Mouse (Mus musculus) limb, embryonic 11.5 days (tissue): Measurements from ENCODE around the gene Trappc1. TPM values are rescaled to one million over a fixed set of nuclear protein-coding genes. Genes with fewer than 3 reads are reported as not detected.
A peak's percentile ranks its signal among the peaks of the same experiment; 100 is the strongest.

Experiments
- ATAC-seq: fragments of 200-750 bp; cut with Nextera tagmentation; 2 replicates; pipeline ENCODE4 v1.8.0; 2017; ENCODE audit warnings: low read depth; ENCODE audit not compliant: insufficient number of reproducible peaks, low FRiP score, low TSS enrichment
- DNase-seq: peaks from one replicate; pipeline ENCODE4 v3.0.0-alpha.2; 2015; ENCODE audit warnings: low spot score
- H3K27ac ChIP-seq: fragments of 300-500 bp; sonication (generic); replicated peaks from 2 replicates; pipeline ENCODE4 v1.5.1; 2014; ENCODE audit warnings: low read depth, mild to moderate bottlenecking, low read length
- H3K27me3 ChIP-seq: fragments of 300-500 bp; sonication (generic); 2 replicates; pipeline ENCODE4 v1.6.1; 2014; ENCODE audit warnings: mild to moderate bottlenecking, low read length, mixed read lengths; ENCODE audit not compliant: control insufficient read depth, insufficient read depth
- H3K36me3 ChIP-seq: fragments of 300-500 bp; sonication (generic); 2 replicates; pipeline ENCODE4 v1.6.1; 2014; ENCODE audit warnings: mild to moderate bottlenecking, low read length, moderate library complexity, mixed read lengths; ENCODE audit not compliant: control insufficient read depth, insufficient read depth
- H3K4me1 ChIP-seq: fragments of 300-500 bp; sonication (generic); 2 replicates; pipeline ENCODE4 v1.6.1; 2014; ENCODE audit warnings: low read length, mixed read lengths; ENCODE audit not compliant: control insufficient read depth, insufficient read depth
- H3K4me2 ChIP-seq: fragments of 300-500 bp; sonication (generic); 2 replicates; pipeline ENCODE4 v1.6.1; 2014; ENCODE audit warnings: low read depth, mild to moderate bottlenecking, moderate library complexity; ENCODE audit not compliant: severe bottlenecking
- H3K4me3 ChIP-seq: fragments of 300-500 bp; sonication (generic); 2 replicates; pipeline ENCODE4 v1.5.1; 2014; ENCODE audit warnings: low read depth, low read length
- H3K9ac ChIP-seq: fragments of 300-500 bp; sonication (generic); 2 replicates; pipeline ENCODE4 v1.6.1; 2014; ENCODE audit warnings: mild to moderate bottlenecking, low read length
- H3K9me3 ChIP-seq: fragments of 300-500 bp; sonication (generic); 2 replicates; pipeline ENCODE4 v1.6.1; 2016; ENCODE audit warnings: low read length; ENCODE audit not compliant: control insufficient read depth
- WGBS: fragments of 180-500 bp; shearing (Covaris S2); extraction: QIAGEN DNeasy Blood & Tissue Kit; methylation state at CpG from one replicate; pipeline ENCODE4 v1.1.7; 2014; 5-methylcytosine and 5-hydroxymethylcytosine counted together
- polyA plus RNA-seq: library from polyadenylated mRNA; unstranded; fragments of >200 nt; fragmentation: Nextera tagmentation; extraction: Ambion mirVana; gene quantifications from 2 replicates; pipeline ENCODE4 v1.2.1, GENCODE M21; 2014

Trappc1 gene
- polyA plus RNA-seq, 1 experiment from 2014 or later: 161 TPM

DNA sequence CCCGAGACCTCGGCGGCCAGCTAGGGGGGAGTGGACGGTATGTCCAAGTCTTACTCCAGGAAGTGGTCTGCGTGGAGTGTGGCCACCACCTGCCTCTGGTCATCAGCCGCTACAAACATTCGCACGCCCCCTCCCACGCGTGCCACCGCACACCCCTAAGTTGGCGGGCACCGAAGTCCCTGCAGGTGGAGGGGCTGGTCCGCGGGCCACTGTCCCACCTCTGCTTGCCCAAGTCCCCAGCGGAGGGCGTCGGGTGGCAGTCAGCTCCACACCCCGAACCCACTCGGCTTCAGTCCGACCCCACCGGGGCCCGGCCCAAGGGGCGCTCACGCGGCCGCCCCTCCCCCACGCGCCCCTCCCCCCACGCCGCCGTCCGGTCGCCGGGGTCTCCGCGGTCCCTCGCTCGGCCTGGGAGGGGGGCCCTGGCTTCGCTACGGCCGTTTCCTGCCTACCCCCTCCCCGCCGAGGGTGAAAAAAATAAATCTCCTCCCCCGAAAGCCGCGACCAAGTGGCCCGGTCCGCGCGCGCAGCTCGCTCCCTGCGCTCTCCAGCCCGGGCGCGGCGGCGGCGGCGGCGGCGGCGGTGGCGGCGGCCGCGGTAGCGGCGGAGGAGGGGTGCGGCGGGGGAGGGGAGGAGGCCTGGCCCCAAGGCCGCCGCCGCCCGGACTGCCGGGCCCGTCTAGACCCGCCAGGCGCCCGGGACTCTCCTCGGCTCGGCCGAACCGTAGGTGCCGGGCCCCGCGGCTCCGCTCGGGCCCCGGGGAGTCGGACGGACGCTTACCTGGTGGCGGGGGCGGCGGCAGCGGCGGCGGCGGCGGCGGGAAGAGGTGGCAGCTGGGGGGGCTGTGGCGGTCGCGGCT lies 44.8 kb downstream of the Trappc1 start:
- Histone ChIP-seq H3K36me3 (peaks cover 6% of the 10 kb centered on the region; the same call in 1 of the 2 replicates), H3K4me3 (peak overlapping the region; percentile 87), H3K4me1 (peaks cover 30% of the 10 kb centered on the region), H3K27ac (peak overlapping the region; percentile 99), H3K9ac (peak overlapping the region; percentile 99), H3K9me3 (no peaks in the 10 kb centered on the region), H3K27me3 (no peaks in the 10 kb centered on the region), H3K4me2 (peak overlapping the region; percentile 94)
- WGBS: under 1% methylated on average over 38 of the region's 106 CpGs
- ATAC-seq: 0 out of 2 replicates have a peak, but pooled peaks have one; percentile 10
- peak; percentile 73 for DNase-seq

DNA sequence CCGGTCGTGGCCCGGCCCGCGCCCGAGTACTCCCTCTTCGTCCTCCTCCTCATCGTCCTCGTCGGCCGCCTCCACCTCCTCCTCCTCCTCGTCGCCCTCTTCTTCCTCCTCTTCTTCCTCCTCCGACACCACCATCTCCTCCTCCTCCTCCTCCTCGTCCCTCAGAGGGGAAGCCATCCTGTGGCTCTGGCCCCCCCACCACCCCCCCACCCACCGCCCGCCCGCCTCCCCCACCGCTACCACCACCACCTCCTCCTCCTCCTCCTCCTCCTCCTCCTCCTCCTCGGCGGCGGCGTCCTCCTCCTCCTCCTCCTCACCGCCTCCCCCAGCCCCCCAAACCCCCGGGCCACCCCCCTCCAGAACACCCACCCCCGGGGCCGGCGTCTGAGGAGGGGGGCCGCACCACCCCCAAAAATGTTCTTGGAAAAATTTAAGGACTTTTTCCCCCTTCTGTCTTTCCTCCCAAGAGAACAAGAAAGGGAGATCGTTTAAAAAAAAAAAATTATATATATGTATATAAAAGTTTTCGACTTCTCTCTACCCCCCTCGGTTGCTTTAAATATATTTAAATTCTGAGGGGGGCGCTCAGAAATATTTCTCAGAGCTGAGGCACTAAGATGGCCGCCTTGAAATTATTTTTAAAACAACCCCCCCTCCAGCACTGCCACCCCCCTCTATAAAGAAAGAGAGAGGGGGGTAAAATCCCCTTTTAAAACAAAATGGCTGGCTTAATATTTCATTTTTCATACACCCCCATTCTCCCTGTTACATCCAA lies 45.6 kb downstream of the Trappc1 start, which contains the start of gene Chd3:
Chd3 (minus strand) TSS at position 192 of the 775 bp plus-strand sequence.
- ATAC-seq: no peak
- peaks cover 27% of the 10 kb centered on the region for H3K4me1 ChIP-seq
- no peaks in the 10 kb centered on the region for H3K27me3 ChIP-seq
- peaks cover 2% of the 10 kb centered on the region; the same call in 1 of the 2 replicates for H3K36me3 ChIP-seq
- WGBS: 5% methylated on average over 21 of the region's 34 CpGs
- no peaks in the 10 kb centered on the region for H3K9me3 ChIP-seq
- H3K4me2 ChIP-seq: peak within 1 kb of the TSS; percentile 94
- H3K9ac ChIP-seq: peak within 1 kb of the TSS; percentile 99
- peak within 1 kb of the TSS; percentile 99 for H3K27ac ChIP-seq
- H3K4me3 ChIP-seq: peak within 1 kb of the TSS; percentile 87
- peak; percentile 55 for DNase-seq

GRCm38 (mm10) chr11:69369990-69370816 lies 46.4 kb downstream of the Trappc1 start:
- peak overlapping the region; percentile 99; the same call in 1 of the 2 replicates for H3K9ac ChIP-seq
- peaks cover 19% of the 10 kb centered on the region for H3K4me1 ChIP-seq
- 41% methylated on average over 2 of the region's 2 CpGs for WGBS
- ATAC-seq: no peak
- no peak overlapping the region for H3K27ac ChIP-seq
- no peaks in the 10 kb centered on the region for H3K27me3 ChIP-seq
- H3K36me3 ChIP-seq: peaks cover 2% of the 10 kb centered on the region; the same call in 1 of the 2 replicates
- DNase-seq: no peak
- H3K4me3 ChIP-seq: peak overlapping the region; percentile 87
- peak overlapping the region; percentile 94 for H3K4me2 ChIP-seq
- no peaks in the 10 kb centered on the region for H3K9me3 ChIP-seq

DNA sequence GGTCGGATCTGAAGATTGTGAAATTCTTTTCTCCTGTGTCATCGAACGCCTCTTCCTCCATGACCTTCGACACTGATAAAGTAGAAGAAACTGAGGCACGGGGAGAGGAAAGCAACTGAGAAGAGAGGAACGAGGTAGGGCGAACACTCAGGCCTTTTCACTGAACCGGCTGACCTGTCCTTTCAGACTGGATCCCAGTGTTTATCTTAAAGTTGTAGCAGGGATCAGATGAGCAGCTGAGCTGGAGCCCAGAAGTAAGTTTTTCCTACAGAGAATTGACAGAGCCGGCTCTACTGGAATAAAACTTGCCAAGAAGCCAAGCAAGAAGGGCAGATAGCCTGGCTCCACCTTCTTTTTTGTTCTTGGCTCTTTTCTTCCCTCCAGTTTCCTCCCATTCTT lies 47.0 kb downstream of the Trappc1 start:
- peak overlapping the region; percentile 23; the same call in 1 of the 2 replicates for H3K9ac ChIP-seq
- H3K4me2 ChIP-seq: peak overlapping the region; percentile 15; the same call in 1 of the 2 replicates
- no peak for ATAC-seq
- no peak for DNase-seq
- H3K9me3 ChIP-seq: no peaks in the 10 kb centered on the region
- no peak overlapping the region for H3K27ac ChIP-seq
- no peaks in the 10 kb centered on the region for H3K27me3 ChIP-seq
- 33% methylated on average over 9 of the region's 9 CpGs for WGBS
- H3K36me3 ChIP-seq: peaks cover 2% of the 10 kb centered on the region; the same call in 1 of the 2 replicates
- H3K4me3 ChIP-seq: no peak overlapping the region
- H3K4me1 ChIP-seq: peaks cover 13% of the 10 kb centered on the region

GRCm38 (mm10) chr11:69371601-69372000 lies 47.8 kb downstream of the Trappc1 start:
- Histone ChIP-seq H3K27me3 (no peaks in the 10 kb centered on the region), H3K9ac (no peak overlapping the region), H3K4me2 (0 out of 2 replicates have a peak overlapping the region, but pooled peaks have one; percentile 3), H3K27ac (no peak overlapping the region), H3K36me3 (peaks cover 2% of the 10 kb centered on the region; the same call in 1 of the 2 replicates), H3K4me1 (peaks cover 9% of the 10 kb centered on the region), H3K4me3 (no peak overlapping the region), H3K9me3 (no peaks in the 10 kb centered on the region)
- DNase-seq (no peak), ATAC-seq (no peak)
- 60% methylated on average over 12 of the region's 12 CpGs for WGBS

DNA sequence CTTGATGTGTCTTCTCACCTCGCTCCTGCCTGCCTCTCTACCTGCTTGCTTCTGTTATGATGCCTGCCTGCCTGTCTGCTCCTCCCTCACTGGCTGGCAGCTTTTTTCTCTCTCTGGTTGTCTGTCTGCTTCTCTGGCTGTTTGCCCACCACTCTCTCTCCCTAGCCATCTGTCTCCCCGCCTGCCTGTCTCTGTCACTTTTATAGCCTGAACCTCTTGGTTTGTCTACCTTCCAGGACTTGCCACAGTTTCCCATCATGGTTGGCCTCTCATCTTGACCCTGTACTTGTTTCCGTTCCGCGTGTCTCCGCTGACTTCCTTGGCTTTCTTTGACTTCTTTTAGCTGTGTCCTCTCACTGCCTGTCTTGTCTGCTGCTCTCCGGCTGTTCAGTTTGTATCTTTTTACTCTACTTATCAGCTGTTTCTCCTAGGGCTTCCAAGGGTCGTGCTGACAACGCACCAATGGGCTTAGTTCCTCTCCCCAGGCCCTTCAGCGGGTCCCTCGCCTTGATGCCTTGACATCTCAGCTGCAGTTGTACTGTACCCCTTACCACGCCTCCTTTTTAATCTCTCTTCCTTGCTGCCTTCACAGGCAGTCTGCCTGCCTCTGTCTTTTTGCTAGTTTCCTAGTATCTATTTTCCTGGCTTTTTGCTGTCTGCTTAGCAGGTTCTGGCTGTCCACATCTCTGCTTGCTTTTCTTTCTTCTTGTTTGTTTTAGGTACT lies 48.4 kb downstream of the Trappc1 start:
- peak overlapping the region; percentile 3; the same call in 1 of the 2 replicates for H3K4me2 ChIP-seq
- WGBS: 65% methylated on average over 12 of the region's 12 CpGs
- no peak overlapping the region for H3K4me3 ChIP-seq

GRCm38 (mm10) chr11:69372780-69373170 lies 49.0 kb downstream of the Trappc1 start:
- H3K27me3 ChIP-seq: no peaks in the 10 kb centered on the region
- WGBS: 61% methylated on average over 3 of the region's 3 CpGs
- H3K9ac ChIP-seq: no peak overlapping the region
- no peak overlapping the region for H3K27ac ChIP-seq
- peaks cover 2% of the 10 kb centered on the region; the same call in 1 of the 2 replicates for H3K36me3 ChIP-seq
- H3K4me1 ChIP-seq: peaks cover 9% of the 10 kb centered on the region
- H3K4me3 ChIP-seq: no peak overlapping the region
- H3K9me3 ChIP-seq: no peaks in the 10 kb centered on the region
- no peak for DNase-seq
- no peak for ATAC-seq
- no peak overlapping the region for H3K4me2 ChIP-seq

More for the DNA sequence above, 48.4 kb downstream of the Trappc1 start:
- Histone ChIP-seq H3K4me1 (peaks cover 9% of the 10 kb centered on the region), H3K36me3 (peaks cover 2% of the 10 kb centered on the region; the same call in 1 of the 2 replicates), H3K27me3 (no peaks in the 10 kb centered on the region), H3K9ac (no peak overlapping the region), H3K9me3 (no peaks in the 10 kb centered on the region), H3K27ac (0 out of 2 replicates have a peak overlapping the region, but pooled peaks have one; percentile 5)
- ATAC-seq (no peak), DNase-seq (no peak)
